Mouse (Mus musculus): ENCODE results near the gene Rgs21. TPM values are rescaled to one million over a fixed set of nuclear protein-coding genes. Genes with fewer than 3 reads are reported as not detected.

The Rgs21 gene
- total and polyA plus RNA-seq, 2 experiments: not detected

- Histone ChIP-seq H3K27ac (replicated peaks; ENCODE audit: insufficient read depth, low read depth, low read length) (no peak overlapping the region), H3K79me2 (ENCODE audit: control insufficient read depth, insufficient read depth, low read length) (no peaks in the 10 kb centered on the region), H3K27me3 (ENCODE audit: control insufficient read depth, insufficient read depth, low read length) (no peaks in the 10 kb centered on the region), H3K36me3 (ENCODE audit: control insufficient read depth, insufficient read depth, low read length) (no peaks in the 10 kb centered on the region), H3K4me3 (ENCODE audit: insufficient read depth, low read depth, low read length) (no peak overlapping the region), H3K4me1 (ENCODE audit: control insufficient read depth, insufficient read depth, low read length) (no peaks in the 10 kb centered on the region), H3K9ac (ENCODE audit: low read depth, low read length) (no peak overlapping the region)
- 60% methylated on average over 4 of the region's 4 CpGs for WGBS
- no peak for DNase-seq (ENCODE audit: extremely low read depth, low read depth, low spot score)
- TF ChIP-seq CTCF (IDR thresholded peaks at IDR 0.05; ENCODE audit: low read depth, low read length): no peak
- TF ChIP-seq POLR2A (IDR thresholded peaks at IDR 0.05; ENCODE audit: extremely low read depth, insufficient read depth, low read length): no peak
These were observed 22.3 kb downstream of the Rgs21 start for GRCm38 (mm10) chr1:144545142-144545541.

DNA sequence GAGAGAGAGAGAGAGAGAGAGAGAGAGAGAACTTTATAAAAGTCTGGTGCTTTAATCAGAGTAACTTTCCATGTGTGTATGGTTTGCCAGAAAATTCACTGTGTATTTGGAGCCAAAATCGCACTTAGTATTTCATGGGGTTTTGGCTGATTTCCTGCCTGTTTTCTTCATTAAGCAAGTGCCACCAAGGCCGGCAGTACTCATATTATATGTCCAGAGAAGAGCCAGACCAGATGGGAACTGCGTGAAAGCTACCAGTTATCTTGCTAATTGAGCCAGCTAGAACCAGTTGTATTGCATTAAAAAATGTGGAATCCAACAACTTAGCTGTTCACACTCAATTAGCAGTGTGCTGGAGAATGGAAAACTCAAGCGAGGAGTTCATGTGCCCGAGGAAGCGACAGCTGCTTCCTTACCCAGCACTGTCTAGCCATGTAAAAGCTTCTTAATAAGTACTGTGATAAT, 22.9 kb downstream of the Rgs21 start:
- Histone ChIP-seq H3K27me3 (ENCODE audit: control insufficient read depth, insufficient read depth, low read length) (no peaks in the 10 kb centered on the region), H3K27ac (replicated peaks; ENCODE audit: insufficient read depth, low read depth, low read length) (no peak overlapping the region), H3K36me3 (ENCODE audit: control insufficient read depth, insufficient read depth, low read length) (no peaks in the 10 kb centered on the region), H3K79me2 (ENCODE audit: control insufficient read depth, insufficient read depth, low read length) (no peaks in the 10 kb centered on the region), H3K4me1 (ENCODE audit: control insufficient read depth, insufficient read depth, low read length) (no peaks in the 10 kb centered on the region), H3K9ac (ENCODE audit: low read depth, low read length) (no peak overlapping the region), H3K4me3 (ENCODE audit: insufficient read depth, low read depth, low read length) (no peak overlapping the region)
- peak; percentile 2 for DNase-seq (ENCODE audit: extremely low read depth, low read depth, low spot score)
- WGBS: 75% methylated on average over 6 of the region's 6 CpGs
- TF ChIP-seq CTCF (IDR thresholded peaks at IDR 0.05; ENCODE audit: low read depth, low read length): no peak
- TF ChIP-seq POLR2A (IDR thresholded peaks at IDR 0.05; ENCODE audit: extremely low read depth, insufficient read depth, low read length): no peak

DNA sequence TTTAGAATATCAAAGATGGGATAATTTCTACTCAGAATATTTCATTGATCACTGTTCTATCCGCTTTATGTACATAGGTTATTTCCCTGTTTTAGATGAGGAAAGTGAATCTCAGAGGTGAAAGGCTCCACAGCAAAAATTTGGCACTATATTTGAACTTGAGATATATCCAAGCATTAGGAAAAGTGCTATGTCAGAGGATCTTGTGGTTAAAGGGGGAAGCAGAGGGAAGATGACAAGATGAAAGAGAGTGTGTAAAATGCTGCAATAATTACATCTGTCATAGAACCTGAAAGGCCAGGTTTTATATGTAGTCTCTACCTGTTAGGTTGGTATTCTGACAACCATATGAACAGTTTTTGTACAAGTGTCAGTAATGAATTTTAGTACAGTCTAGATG, 35.7 kb downstream of the Rgs21 start:
- no peak overlapping the region for H3K27ac ChIP-seq (replicated peaks; ENCODE audit: insufficient read depth, low read depth, low read length)
- no peaks in the 10 kb centered on the region for H3K27me3 ChIP-seq (ENCODE audit: control insufficient read depth, insufficient read depth, low read length)
- no peak overlapping the region for H3K9ac ChIP-seq (ENCODE audit: low read depth, low read length)
- 68% methylated on average over 1 of the region's 1 CpGs for WGBS
- no peak overlapping the region for H3K4me3 ChIP-seq (ENCODE audit: insufficient read depth, low read depth, low read length)
- DNase-seq (ENCODE audit: extremely low read depth, low read depth, low spot score): no peak
- H3K79me2 ChIP-seq (ENCODE audit: control insufficient read depth, insufficient read depth, low read length): no peaks in the 10 kb centered on the region
- no peak for TF ChIP-seq POLR2A (IDR thresholded peaks at IDR 0.05; ENCODE audit: extremely low read depth, insufficient read depth, low read length)
- TF ChIP-seq CTCF (IDR thresholded peaks at IDR 0.05; ENCODE audit: low read depth, low read length): no peak
- H3K36me3 ChIP-seq (ENCODE audit: control insufficient read depth, insufficient read depth, low read length): no peaks in the 10 kb centered on the region
- H3K4me1 ChIP-seq (ENCODE audit: control insufficient read depth, insufficient read depth, low read length): no peaks in the 10 kb centered on the region

DNA sequence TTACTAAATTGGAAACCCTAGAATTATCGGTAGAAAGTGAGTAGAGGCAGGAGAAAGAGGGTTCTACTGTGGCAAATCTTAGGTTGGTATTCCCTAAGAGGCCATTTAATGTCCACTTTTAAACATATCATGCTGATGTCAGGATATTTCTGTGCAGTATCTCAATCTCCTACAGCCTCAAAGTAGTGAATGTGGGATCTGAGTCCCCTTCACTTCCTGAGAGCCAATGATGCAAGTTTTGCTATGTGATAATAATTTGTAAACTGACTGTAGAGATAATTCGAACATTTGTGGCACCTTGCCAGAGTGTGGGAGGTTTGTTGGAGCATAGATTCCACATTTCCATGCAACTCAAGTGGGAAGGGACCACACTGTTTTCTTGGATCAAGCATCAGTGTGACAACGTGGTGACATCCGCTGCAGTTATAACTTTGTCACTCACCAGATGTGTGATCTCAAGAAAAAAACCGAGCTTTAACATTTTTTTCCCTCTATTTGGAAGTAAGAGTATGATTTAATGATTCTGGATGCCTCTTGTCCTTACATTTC, 49.5 kb downstream of the Rgs21 start:
- no peaks in the 10 kb centered on the region for H3K4me1 ChIP-seq (ENCODE audit: control insufficient read depth, insufficient read depth, low read length)
- no peaks in the 10 kb centered on the region for H3K79me2 ChIP-seq (ENCODE audit: control insufficient read depth, insufficient read depth, low read length)
- no peak overlapping the region for H3K4me3 ChIP-seq (ENCODE audit: insufficient read depth, low read depth, low read length)
- TF ChIP-seq CTCF (IDR thresholded peaks at IDR 0.05; ENCODE audit: low read depth, low read length) (no peak), POLR2A (IDR thresholded peaks at IDR 0.05; ENCODE audit: extremely low read depth, insufficient read depth, low read length) (no peak)
- DNase-seq (ENCODE audit: extremely low read depth, low read depth, low spot score): no peak
- H3K36me3 ChIP-seq (ENCODE audit: control insufficient read depth, insufficient read depth, low read length): no peaks in the 10 kb centered on the region
- H3K27ac ChIP-seq (replicated peaks; ENCODE audit: insufficient read depth, low read depth, low read length): no peak overlapping the region
- H3K27me3 ChIP-seq (ENCODE audit: control insufficient read depth, insufficient read depth, low read length): no peaks in the 10 kb centered on the region
- H3K9ac ChIP-seq (ENCODE audit: low read depth, low read length): no peak overlapping the region
- WGBS: 65% methylated on average over 5 of the region's 5 CpGs

DNA sequence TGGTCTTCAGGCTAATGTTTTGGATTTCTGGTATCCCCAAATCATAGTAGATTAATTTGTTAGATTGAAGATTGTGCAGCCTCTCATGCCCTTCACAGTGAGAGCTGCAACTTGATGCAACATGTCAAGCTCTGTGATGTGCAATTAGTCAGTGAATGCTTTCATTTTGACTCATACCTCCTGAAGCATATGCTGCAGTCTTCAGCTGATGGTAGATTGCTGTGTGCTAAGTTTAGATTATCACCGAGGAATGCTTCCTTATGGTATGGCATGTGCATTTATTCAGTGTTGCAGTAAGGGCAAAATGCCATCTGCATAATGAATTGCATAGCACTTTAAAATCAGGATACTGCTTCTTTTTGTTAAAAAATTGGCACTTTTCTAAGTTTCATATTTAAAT, 65.2 kb downstream of the Rgs21 start:
- no peaks in the 10 kb centered on the region for H3K79me2 ChIP-seq (ENCODE audit: control insufficient read depth, insufficient read depth, low read length)
- 83% methylated on average over 1 of the region's 1 CpGs for WGBS
- H3K27ac ChIP-seq (replicated peaks; ENCODE audit: insufficient read depth, low read depth, low read length): no peak overlapping the region
- DNase-seq (ENCODE audit: extremely low read depth, low read depth, low spot score): no peak
- no peak for TF ChIP-seq POLR2A (IDR thresholded peaks at IDR 0.05; ENCODE audit: extremely low read depth, insufficient read depth, low read length)
- no peak for TF ChIP-seq CTCF (IDR thresholded peaks at IDR 0.05; ENCODE audit: low read depth, low read length)
- H3K4me1 ChIP-seq (ENCODE audit: control insufficient read depth, insufficient read depth, low read length): no peaks in the 10 kb centered on the region
- H3K36me3 ChIP-seq (ENCODE audit: control insufficient read depth, insufficient read depth, low read length): no peaks in the 10 kb centered on the region
- H3K27me3 ChIP-seq (ENCODE audit: control insufficient read depth, insufficient read depth, low read length): no peaks in the 10 kb centered on the region
- no peak overlapping the region for H3K4me3 ChIP-seq (ENCODE audit: insufficient read depth, low read depth, low read length)
- H3K9ac ChIP-seq (ENCODE audit: low read depth, low read length): no peak overlapping the region

DNA sequence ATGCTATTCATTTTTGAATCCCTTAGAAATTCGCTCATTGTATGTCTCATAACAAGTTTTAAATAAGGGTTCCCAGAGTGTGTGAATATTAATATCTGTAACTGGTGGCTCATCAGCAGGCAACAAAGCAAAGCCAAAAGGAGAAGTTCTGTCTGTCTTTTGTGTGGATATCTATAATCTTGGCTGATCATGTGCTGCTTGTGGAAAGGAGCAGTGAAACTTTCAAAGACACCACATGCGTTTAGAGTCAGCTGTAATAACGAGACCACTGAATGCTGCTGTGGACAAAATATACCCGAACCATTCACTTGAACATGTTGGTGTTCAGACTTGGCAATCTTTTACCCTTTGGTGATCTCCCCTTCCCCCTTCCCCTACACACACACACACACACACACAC, 67.0 kb downstream of the Rgs21 start:
- H3K27ac ChIP-seq (replicated peaks; ENCODE audit: insufficient read depth, low read depth, low read length): no peak overlapping the region
- H3K27me3 ChIP-seq (ENCODE audit: control insufficient read depth, insufficient read depth, low read length): no peaks in the 10 kb centered on the region
- WGBS: 68% methylated on average over 4 of the region's 4 CpGs

More for the DNA sequence above, 67.0 kb downstream of the Rgs21 start:
- DNase-seq (ENCODE audit: extremely low read depth, low read depth, low spot score): no peak
- H3K36me3 ChIP-seq (ENCODE audit: control insufficient read depth, insufficient read depth, low read length): no peaks in the 10 kb centered on the region
- TF ChIP-seq CTCF (IDR thresholded peaks at IDR 0.05; ENCODE audit: low read depth, low read length) (no peak), POLR2A (IDR thresholded peaks at IDR 0.05; ENCODE audit: extremely low read depth, insufficient read depth, low read length) (no peak)
- no peak overlapping the region for H3K9ac ChIP-seq (ENCODE audit: low read depth, low read length)
- no peak overlapping the region for H3K4me3 ChIP-seq (ENCODE audit: insufficient read depth, low read depth, low read length)
- H3K4me1 ChIP-seq (ENCODE audit: control insufficient read depth, insufficient read depth, low read length): no peaks in the 10 kb centered on the region
- no peaks in the 10 kb centered on the region for H3K79me2 ChIP-seq (ENCODE audit: control insufficient read depth, insufficient read depth, low read length)

All from liver, adult 2 months (tissue).